Mouse (Mus musculus): ENCODE results near the gene Ttll9. TPM values are rescaled to one million over a fixed set of nuclear protein-coding genes. Genes with fewer than 3 reads are reported as not detected.

Gene Ttll9
- total RNA-seq (2017) = 0.50 and 1.6 TPM in 2 replicates

- ATAC-seq (replicated peaks; ENCODE audit: low read depth, poor library complexity, severe bottlenecking) = peak; percentile 98
These were observed at the start of gene Ttll9 for GRCm38 (mm10) chr2:152962091-152962793. Ttll9 (plus strand) TSS chr2:152962485.

GRCm38 (mm10) chr2:152913471-152913870 lies 48.8 kb upstream of the Ttll9 start:
- ATAC-seq (replicated peaks; ENCODE audit: low read depth, poor library complexity, severe bottlenecking) = no peak

- ATAC-seq (replicated peaks; ENCODE audit: low read depth, poor library complexity, severe bottlenecking) = peak; percentile 90
These were observed 47.8 kb upstream of the Ttll9 start for GRCm38 (mm10) chr2:152914310-152915120.

- ATAC-seq (replicated peaks; ENCODE audit: low read depth, poor library complexity, severe bottlenecking) = no peak
These were observed 46.8 kb upstream of the Ttll9 start for GRCm38 (mm10) chr2:152915453-152915852.

GRCm38 (mm10) chr2:152916111-152916510 lies 46.2 kb upstream of the Ttll9 start:
- no peak for ATAC-seq (replicated peaks; ENCODE audit: low read depth, poor library complexity, severe bottlenecking)

GRCm38 (mm10) chr2:152917671-152918070 lies 44.6 kb upstream of the Ttll9 start:
- no peak for ATAC-seq (replicated peaks; ENCODE audit: low read depth, poor library complexity, severe bottlenecking)

- no peak for ATAC-seq (replicated peaks; ENCODE audit: low read depth, poor library complexity, severe bottlenecking)
These were observed 39.9 kb upstream of the Ttll9 start for GRCm38 (mm10) chr2:152922376-152922775.

- ATAC-seq (replicated peaks; ENCODE audit: low read depth, poor library complexity, severe bottlenecking) = no peak
These were observed 38.7 kb upstream of the Ttll9 start for GRCm38 (mm10) chr2:152923621-152924020.

GRCm38 (mm10) chr2:152924128-152924527 lies 38.2 kb upstream of the Ttll9 start:
- no peak for ATAC-seq (replicated peaks; ENCODE audit: low read depth, poor library complexity, severe bottlenecking)

- ATAC-seq (replicated peaks; ENCODE audit: low read depth, poor library complexity, severe bottlenecking) = no peak
These were observed 37.7 kb upstream of the Ttll9 start for GRCm38 (mm10) chr2:152924543-152924942.

GRCm38 (mm10) chr2:152925189-152925872 lies 37.0 kb upstream of the Ttll9 start:
- ATAC-seq (replicated peaks; ENCODE audit: low read depth, poor library complexity, severe bottlenecking) = peak; percentile 51

GRCm38 (mm10) chr2:152926896-152927295 lies 35.4 kb upstream of the Ttll9 start:
- no peak for ATAC-seq (replicated peaks; ENCODE audit: low read depth, poor library complexity, severe bottlenecking)

GRCm38 (mm10) chr2:152927371-152927770 lies 34.9 kb upstream of the Ttll9 start:
- ATAC-seq (replicated peaks; ENCODE audit: low read depth, poor library complexity, severe bottlenecking) = peak; percentile 43

GRCm38 (mm10) chr2:152928219-152928987 lies 33.9 kb upstream of the Ttll9 start:
- ATAC-seq (replicated peaks; ENCODE audit: low read depth, poor library complexity, severe bottlenecking) = no peak

GRCm38 (mm10) chr2:152928988-152929370 lies 33.3 kb upstream of the Ttll9 start:
- no peak for ATAC-seq (replicated peaks; ENCODE audit: low read depth, poor library complexity, severe bottlenecking)

- ATAC-seq (replicated peaks; ENCODE audit: low read depth, poor library complexity, severe bottlenecking) = no peak
These were observed 32.0 kb upstream of the Ttll9 start for GRCm38 (mm10) chr2:152930276-152930675.

- ATAC-seq (replicated peaks; ENCODE audit: low read depth, poor library complexity, severe bottlenecking) = no peak
These were observed 30.7 kb upstream of the Ttll9 start for GRCm38 (mm10) chr2:152931456-152932160.

- ATAC-seq (replicated peaks; ENCODE audit: low read depth, poor library complexity, severe bottlenecking) = 0 out of 2 replicates have a peak, but pooled peaks have one; percentile 27
These were observed 29.2 kb upstream of the Ttll9 start, which contains the start of gene Foxs1 for GRCm38 (mm10) chr2:152933048-152933447. Foxs1 (minus strand) TSS chr2:152933208.

- peak; percentile 88 for ATAC-seq (replicated peaks; ENCODE audit: low read depth, poor library complexity, severe bottlenecking)
These were observed 28.7 kb upstream of the Ttll9 start for GRCm38 (mm10) chr2:152933614-152934013.
